Mouse (Mus musculus): ENCODE measurements around the gene Bpifc.
A peak's percentile ranks its signal among the peaks of the same experiment; 100 is the strongest.

The Bpifc gene

DNA sequence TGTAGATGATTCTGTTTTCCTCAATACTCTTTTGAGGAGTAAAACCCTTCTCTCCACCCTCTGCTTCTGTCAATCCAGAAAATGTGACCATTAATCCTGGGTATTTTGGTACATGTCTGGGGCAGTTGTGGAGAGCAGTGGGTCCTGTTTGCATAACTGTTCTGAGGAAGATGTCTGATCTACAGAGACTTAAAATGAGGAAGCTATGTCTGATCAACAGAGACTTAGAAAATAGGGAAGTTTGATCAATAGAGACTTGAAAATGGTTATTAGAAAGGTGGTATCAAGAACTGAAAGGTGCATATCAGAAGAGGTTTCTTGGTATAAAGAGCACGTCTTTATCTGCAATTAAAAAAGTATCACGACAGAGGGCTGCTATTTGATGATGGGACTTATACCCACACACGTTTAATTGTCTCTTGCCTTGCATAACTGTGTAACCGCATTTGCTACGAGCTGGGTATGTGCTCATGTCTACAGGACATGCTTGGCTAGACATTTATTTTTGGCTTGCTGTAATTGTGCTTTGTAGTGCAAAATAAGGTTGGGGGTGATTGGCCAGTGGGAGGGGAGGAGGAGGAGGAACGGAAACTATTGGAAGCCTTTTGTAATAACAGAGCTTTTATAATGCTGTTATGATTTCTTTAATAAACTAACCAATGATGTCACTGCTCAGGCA is 59.8 kb downstream of the Bpifc start:
- no peak for DNase-seq (ENCODE audit: low spot score)

DNA sequence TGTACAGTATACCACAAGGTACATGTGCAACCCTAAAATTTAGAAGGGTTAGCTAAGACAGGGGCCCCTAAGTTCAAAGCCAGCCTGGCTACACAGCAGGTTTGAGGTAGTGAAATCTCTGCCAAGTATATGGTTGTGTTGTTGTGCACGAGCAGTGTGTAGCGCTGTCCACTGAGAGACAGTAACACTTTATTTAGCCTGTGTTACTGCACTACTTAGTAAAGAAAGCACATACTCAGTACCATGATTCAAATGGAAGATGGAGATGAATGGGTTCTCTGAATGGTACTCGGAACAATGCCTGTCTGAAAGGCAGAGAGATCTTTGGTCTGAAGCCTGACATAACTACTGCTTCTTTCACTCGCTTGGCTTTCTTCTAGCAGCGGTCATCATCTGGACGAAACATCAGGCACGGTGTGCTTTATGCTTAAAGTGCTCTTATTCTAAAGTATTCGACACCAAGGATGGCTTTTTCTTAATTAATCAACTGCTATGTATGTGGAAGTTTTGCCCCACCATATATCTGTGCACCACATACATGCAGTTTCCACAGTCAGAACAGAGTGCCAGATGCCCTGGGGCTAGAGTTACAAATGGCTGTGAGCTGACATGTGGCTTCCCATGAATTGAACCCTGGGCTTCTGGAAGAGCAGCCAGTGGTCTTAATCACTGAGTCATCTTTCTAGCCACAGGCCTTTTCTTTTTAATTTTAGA is 63.1 kb downstream of the Bpifc start:
- DNase-seq (ENCODE audit: low spot score) = no peak

DNA sequence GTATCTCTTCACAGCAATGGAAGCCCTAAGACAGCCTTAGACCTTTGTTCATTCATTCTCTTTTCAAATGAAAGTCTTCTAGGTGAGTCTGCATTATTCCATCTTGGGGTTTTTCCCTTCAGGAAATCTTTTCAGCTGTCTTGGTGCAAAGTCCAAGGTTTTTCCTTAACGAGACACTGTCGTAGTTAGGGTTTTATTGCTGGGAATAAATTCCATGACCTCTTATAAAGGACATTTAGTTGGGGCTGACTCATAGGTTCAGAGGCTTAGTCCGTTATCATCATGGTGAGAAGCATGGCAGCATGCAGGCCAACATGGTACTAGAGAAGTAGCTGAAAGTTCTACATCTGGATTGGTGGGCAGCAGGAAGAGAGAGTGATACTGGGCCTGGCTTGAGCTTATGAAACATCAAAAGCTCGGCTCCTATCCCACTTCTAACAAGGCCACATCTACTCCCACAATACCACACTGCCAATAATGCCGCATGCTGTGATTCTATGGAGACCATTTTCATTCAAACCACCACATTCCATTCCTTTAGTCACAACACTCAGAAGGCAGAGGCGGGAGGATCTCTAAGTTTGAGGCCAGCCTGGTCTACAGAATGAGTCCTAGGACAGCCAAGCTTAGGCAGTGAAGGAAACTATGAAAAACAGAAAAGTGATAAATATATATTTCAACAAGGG is 75.3 kb downstream of the Bpifc start:
- DNase-seq (ENCODE audit: low spot score) = no peak

DNA sequence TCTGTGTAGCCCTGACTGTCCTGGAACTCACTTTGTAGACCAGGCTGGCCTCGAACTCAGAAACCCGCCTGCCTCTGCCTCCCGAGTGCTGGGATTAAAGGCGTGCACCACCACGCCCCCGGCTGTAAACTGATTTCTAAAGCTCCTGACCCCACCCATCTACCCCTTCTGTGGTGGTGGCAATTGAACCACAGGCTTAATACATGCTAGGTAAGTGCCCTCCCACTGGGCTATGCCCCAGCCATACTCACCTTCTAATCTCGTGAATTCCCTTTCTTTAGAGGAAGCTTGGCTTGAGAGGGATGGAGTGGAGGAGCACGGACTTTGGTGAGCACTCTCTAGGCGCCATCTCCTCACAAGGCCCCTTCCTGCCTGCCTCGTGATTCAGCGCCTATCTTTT is 81.7 kb downstream of the Bpifc start:
- no peak for DNase-seq (ENCODE audit: low spot score)

DNA sequence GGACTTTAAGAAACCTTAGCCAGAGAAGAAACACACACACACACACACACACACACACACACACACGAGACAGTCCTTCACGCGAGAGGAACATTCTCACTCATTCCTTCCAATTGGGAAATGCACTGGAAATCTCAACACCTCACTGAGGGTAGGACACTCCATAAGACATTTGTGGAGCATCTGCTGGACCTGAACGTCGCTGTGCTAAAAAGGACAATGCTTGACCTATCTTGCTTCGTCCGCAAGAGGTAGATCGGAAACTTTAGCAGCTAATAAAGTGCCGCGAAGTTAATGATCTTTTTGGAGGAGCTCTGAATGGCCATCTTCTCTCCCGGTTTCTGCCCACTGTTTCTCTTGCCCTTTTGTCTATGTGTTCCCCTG is 82.5 kb downstream of the Bpifc start:
- no peak for DNase-seq (ENCODE audit: low spot score)

DNA sequence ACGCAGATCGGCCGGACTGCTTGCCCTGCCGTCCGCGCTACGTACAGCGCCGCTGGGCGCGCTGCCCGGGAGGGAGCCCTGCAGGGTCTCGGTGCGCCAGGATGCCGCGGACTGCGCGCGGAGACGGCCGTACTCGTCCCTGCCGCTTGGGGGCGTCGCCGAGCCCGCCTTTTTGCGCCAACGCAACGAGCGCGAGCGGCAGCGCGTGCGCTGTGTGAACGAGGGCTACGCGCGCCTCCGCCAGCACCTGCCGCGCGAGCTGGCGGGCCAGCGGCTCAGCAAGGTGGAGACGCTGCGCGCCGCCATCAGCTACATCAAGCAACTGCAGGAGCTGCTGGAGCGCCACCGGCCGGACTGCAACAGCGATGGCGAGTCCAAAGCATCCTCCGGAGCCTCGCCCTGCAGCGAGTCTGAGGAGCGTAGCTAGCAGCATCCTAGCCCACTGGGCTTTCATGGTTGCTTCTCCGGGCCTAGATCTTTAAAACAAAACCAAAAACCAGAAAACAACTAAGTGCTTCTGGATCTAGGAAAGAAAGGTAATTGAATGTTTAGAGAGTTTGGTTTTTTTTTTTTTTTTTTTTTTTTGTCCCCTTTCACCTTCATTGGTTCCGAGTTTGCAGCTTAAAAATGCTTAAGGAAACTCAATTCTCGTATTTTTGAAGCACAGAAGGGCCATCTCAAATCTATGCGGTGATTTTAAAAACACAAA is 83.0 kb downstream of the Bpifc start:
- DNase-seq (ENCODE audit: low spot score) = peak; percentile 48

DNA sequence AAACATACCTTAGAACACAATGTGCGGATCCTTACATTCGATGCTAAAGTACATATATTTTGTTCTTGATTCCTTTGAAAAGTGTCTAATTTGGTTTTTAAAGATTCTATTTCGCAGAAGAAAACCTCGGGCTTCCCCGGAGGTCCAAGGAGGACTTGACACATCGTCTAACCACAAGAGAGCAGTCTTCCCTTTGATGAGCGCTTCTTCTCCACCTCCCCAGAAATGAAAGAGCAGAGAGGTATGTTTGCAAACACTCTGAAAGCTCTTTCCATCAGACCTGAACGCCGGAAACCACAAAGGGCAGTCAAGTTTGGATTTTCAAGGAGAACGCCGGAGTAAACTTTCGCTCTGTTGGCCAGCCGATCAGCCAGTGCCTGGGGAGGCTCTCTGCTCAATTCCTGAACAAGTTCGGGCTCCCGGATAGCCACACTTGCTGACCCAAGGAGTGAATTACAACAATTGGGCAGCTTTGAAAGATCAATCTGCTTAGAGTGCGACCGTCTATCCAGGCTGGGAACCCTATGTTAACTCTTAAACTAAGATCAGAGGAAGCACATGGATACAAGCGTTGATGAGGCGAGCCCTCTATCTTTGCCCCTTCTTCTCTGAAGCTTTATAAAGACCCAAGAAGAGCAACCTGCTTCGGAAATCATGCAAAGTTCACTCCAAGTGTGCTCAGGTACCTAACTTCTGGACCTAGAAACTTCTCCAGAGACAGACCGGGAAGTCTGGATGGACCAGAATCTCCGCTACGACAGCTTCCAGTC is 83.8 kb downstream of the Bpifc start, which contains the start of gene Ascl4:
Ascl4 (plus strand) TSS at position 6 of the 770 bp plus-strand sequence.
- peak; percentile 6 for DNase-seq (ENCODE audit: low spot score)

DNA sequence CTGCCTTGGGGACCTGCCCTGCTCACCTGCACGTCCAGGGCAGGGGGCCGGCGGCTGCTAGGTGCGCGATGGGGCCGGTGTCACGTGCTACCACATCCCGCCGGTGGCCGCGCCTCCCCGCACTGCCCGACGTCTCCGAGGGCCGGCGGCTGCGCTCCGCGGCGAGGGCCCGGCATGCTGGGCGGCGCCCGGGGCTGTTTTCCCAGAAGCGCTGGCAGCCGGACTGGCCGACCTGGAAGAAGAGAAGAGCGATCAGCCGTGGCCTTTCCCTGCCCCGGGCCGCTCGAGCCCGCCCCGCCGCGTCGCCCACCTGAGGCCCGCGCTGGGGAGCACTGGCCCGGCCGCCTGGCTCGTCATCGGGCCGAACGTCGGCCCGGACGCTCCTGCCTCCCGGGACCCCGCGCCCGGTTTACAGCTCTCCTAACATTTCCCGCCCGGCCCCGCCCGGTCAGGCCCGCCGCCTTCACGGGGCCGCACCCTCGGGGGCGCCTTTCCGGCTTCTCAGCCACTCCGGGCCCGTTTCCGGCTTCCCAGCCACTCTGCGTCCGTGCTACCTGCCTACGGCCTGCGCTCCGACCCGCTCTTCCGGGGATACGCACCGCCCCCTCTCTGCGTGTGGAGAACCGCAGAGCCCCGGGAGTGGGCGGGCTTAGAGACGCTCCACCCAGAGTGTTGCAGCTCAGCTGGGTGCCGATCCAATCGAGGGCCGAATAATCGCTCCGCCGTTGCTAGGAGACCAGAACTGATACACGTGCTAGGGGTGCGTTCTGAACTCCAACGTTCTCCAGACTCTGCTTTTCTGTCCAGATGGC is 95.0 kb downstream of the Bpifc start, which contains the start of gene Prdm4:
Prdm4 (minus strand) TSS at position 645 of the 812 bp plus-strand sequence.
- DNase-seq (ENCODE audit: low spot score) = peak; percentile 95
